Mouse (Mus musculus) MEL (cell line): Measurements from ENCODE around the gene Tmem253. TPM values are rescaled to one million over a fixed set of nuclear protein-coding genes. Genes with fewer than 3 reads are reported as not detected.

Experiments used
- DNase-seq: peaks from one replicate; pipeline ENCODE4 v3.0.0; 2011; ENCODE audit warnings: low read depth, low spot score
- H3K27ac ChIP-seq: 2 replicates; pipeline ENCODE4 v1.5.1; 2012; ENCODE audit warnings: low read depth, mild to moderate bottlenecking, control low read depth, low read length, moderate library complexity; ENCODE audit not compliant: control insufficient read depth
- H3K27me3 ChIP-seq, 2 experiments: fragments of 150-350 bp in 1 of 2; sonication (generic) in 1 of 2; 2 replicates each; pipeline ENCODE4 v1.6.1; 2012; ENCODE audit warnings: low read length in 2 of 2, mild to moderate bottlenecking in 2 of 2, improper control_type of control experiment in 1 of 2, moderate library complexity in 1 of 2; ENCODE audit not compliant: insufficient read depth in 2 of 2, control insufficient read depth in 1 of 2
- H3K36me3 ChIP-seq, 2 experiments: 2 replicates each; pipeline ENCODE4 v1.6.1; 2012 to 2014; ENCODE audit warnings: low read length in 2 of 2, improper control_type of control experiment in 1 of 2, inconsistent platforms in 1 of 2, mild to moderate bottlenecking in 1 of 2; ENCODE audit not compliant: insufficient read depth in 2 of 2, control insufficient read depth in 1 of 2
- H3K4me1 ChIP-seq, 2 experiments: fragments of 150-350 bp in 1 of 2; sonication (generic) in 1 of 2; 2 replicates each; pipeline ENCODE4 v1.6.1; 2012; ENCODE audit warnings: low read length in 2 of 2, improper control_type of control experiment in 1 of 2, mild to moderate bottlenecking in 1 of 2; ENCODE audit not compliant: insufficient read depth in 2 of 2, control insufficient read depth in 1 of 2
- H3K4me3 ChIP-seq, 2 experiments: fragments of 150-350 bp in 1 of 2; sonication (generic) in 1 of 2; 2 replicates each; pipeline ENCODE4 v1.5.1; 2012; ENCODE audit warnings: low read depth in 2 of 2, low read length in 2 of 2, mild to moderate bottlenecking in 2 of 2, moderate library complexity in 2 of 2, control low read depth in 1 of 2, improper control_type of control experiment in 1 of 2; ENCODE audit not compliant: control insufficient read depth in 1 of 2, insufficient read depth in 1 of 2
- H3K79me2 ChIP-seq: 2 replicates; pipeline ENCODE4 v1.6.1; 2012; ENCODE audit warnings: mild to moderate bottlenecking, low read length, moderate library complexity; ENCODE audit not compliant: control insufficient read depth, poor library complexity, insufficient read depth
- H3K9ac ChIP-seq: 2 replicates; pipeline ENCODE4 v1.6.1; 2012; ENCODE audit warnings: low read depth, mild to moderate bottlenecking, control low read depth, low read length, moderate library complexity; ENCODE audit not compliant: control insufficient read depth, poor library complexity, severe bottlenecking
- H3K9me3 ChIP-seq: fragments of 150-350 bp; sonication (generic); replicated peaks from 2 replicates; pipeline ENCODE4 v1.6.1; 2012; ENCODE audit warnings: mild to moderate bottlenecking, low read length, improper control_type of control experiment, moderate library complexity; ENCODE audit not compliant: insufficient read depth
- BHLHE40 ChIP-seq: IDR thresholded peaks from 2 replicates; pipeline ENCODE4 v1.6.1; 2012; ENCODE audit warnings: low read depth, mild to moderate bottlenecking, inconsistent platforms, low read length, improper control_type of control experiment, borderline replicate concordance
- CHD1 ChIP-seq: IDR thresholded peaks from 2 replicates; pipeline ENCODE4 v1.6.1; 2012; ENCODE audit warnings: low read depth, mild to moderate bottlenecking, inconsistent platforms, low read length, improper control_type of control experiment
- CHD2 ChIP-seq: IDR thresholded peaks from 2 replicates; pipeline ENCODE4 v1.6.1; 2011; ENCODE audit warnings: low read length, improper control_type of control experiment
- CTCF ChIP-seq, 3 experiments: IDR thresholded peaks in 2 of 3; conservative IDR thresholded peaks in 1 of 3; 2 replicates each; pipeline ENCODE4 v1.5.1; 2011 to 2012; ENCODE audit warnings: low read length in 3 of 3, low read depth in 2 of 3, mild to moderate bottlenecking in 2 of 3, improper control_type of control experiment in 1 of 3, inconsistent platforms in 1 of 3, mixed read lengths in 1 of 3, moderate library complexity in 1 of 3; ENCODE audit not compliant: control insufficient read depth in 1 of 3, insufficient read depth in 1 of 3, poor library complexity in 1 of 3, severe bottlenecking in 1 of 3
- ELF1 ChIP-seq: IDR thresholded peaks from 2 replicates; pipeline ENCODE4 v1.6.1; 2014; ENCODE audit warnings: low read depth, mild to moderate bottlenecking, inconsistent platforms, low read length, improper control_type of control experiment, moderate library complexity
- EP300 ChIP-seq, 2 experiments: IDR thresholded peaks; 2 replicates each; pipeline ENCODE4 v1.6.1; 2011; ENCODE audit warnings: improper control_type of control experiment in 2 of 2, low read length in 2 of 2, low read depth in 1 of 2, mild to moderate bottlenecking in 1 of 2
- ETS1 ChIP-seq: IDR thresholded peaks from 2 replicates; pipeline ENCODE4 v1.6.1; 2012; ENCODE audit warnings: low read depth, mild to moderate bottlenecking, inconsistent platforms, low read length, improper control_type of control experiment, moderate library complexity
- GABPA ChIP-seq: IDR thresholded peaks from 2 replicates; pipeline ENCODE4 v1.6.1; 2012; ENCODE audit warnings: low read depth, mild to moderate bottlenecking, inconsistent platforms, low read length, improper control_type of control experiment, moderate library complexity
- GATA1 ChIP-seq: IDR thresholded peaks from 2 replicates; pipeline ENCODE4 v1.6.1; 2011; ENCODE audit warnings: low read depth, low read length, improper control_type of control experiment
- HCFC1 ChIP-seq: IDR thresholded peaks from 2 replicates; pipeline ENCODE4 v1.6.1; 2012; ENCODE audit warnings: low read depth, mild to moderate bottlenecking, inconsistent platforms, low read length, improper control_type of control experiment, moderate library complexity
- JUND ChIP-seq: IDR thresholded peaks from 2 replicates; pipeline ENCODE4 v1.6.1; 2011; ENCODE audit warnings: low read depth, mild to moderate bottlenecking, improper control_type of control experiment, low read length
- KAT2A ChIP-seq: conservative IDR thresholded peaks from 2 replicates; pipeline ENCODE4 v1.6.1; 2012; ENCODE audit warnings: low read depth, low read length, improper control_type of control experiment, inconsistent platforms
- MAFK ChIP-seq: IDR thresholded peaks from 2 replicates; pipeline ENCODE4 v1.6.1; 2011; ENCODE audit warnings: low read depth, mild to moderate bottlenecking, low read length, improper control_type of control experiment, borderline replicate concordance
- MAX ChIP-seq: IDR thresholded peaks from 2 replicates; pipeline ENCODE4 v1.6.1; 2011; ENCODE audit warnings: low read length, improper control_type of control experiment
- MAZ ChIP-seq: IDR thresholded peaks from 2 replicates; pipeline ENCODE4 v1.6.1; 2012; ENCODE audit warnings: low read depth, mild to moderate bottlenecking, inconsistent platforms, low read length, improper control_type of control experiment
- MXI1 ChIP-seq: IDR thresholded peaks from 2 replicates; pipeline ENCODE4 v1.6.1; 2011; ENCODE audit warnings: mild to moderate bottlenecking, low read depth, low read length, improper control_type of control experiment
- MYB ChIP-seq: IDR thresholded peaks from 2 replicates; pipeline ENCODE4 v1.6.1; 2011; ENCODE audit warnings: mild to moderate bottlenecking, low read depth, low read length, improper control_type of control experiment
- MYC ChIP-seq: IDR thresholded peaks from 2 replicates; pipeline ENCODE4 v1.6.1; 2011; ENCODE audit warnings: low read depth, mild to moderate bottlenecking, low read length, improper control_type of control experiment, moderate library complexity
- NELFE ChIP-seq: IDR thresholded peaks from 2 replicates; pipeline ENCODE4 v1.6.1; 2011; ENCODE audit warnings: low read depth, low read length, improper control_type of control experiment
- NRF1 ChIP-seq: IDR thresholded peaks from 2 replicates; pipeline ENCODE4 v1.6.1; 2014; ENCODE audit warnings: low read depth, mild to moderate bottlenecking, inconsistent platforms, low read length, improper control_type of control experiment, moderate library complexity; ENCODE audit not compliant: poor library complexity, insufficient read depth, severe bottlenecking
- POLR2AphosphoS2 ChIP-seq: IDR thresholded peaks from 2 replicates; pipeline ENCODE4 v1.6.1; 2011; ENCODE audit warnings: low read length, improper control_type of control experiment
- POLR2AphosphoS5 ChIP-seq: IDR thresholded peaks from 2 replicates; pipeline ENCODE4 v1.6.1; 2012; ENCODE audit warnings: low read depth, borderline replicate concordance, mild to moderate bottlenecking, inconsistent platforms, low read length, moderate library complexity, mixed read lengths
- RCOR1 ChIP-seq: IDR thresholded peaks from 2 replicates; pipeline ENCODE4 v1.6.1; 2012; ENCODE audit warnings: low read depth, mild to moderate bottlenecking, inconsistent platforms, low read length, improper control_type of control experiment
- SIN3A ChIP-seq: IDR thresholded peaks from 2 replicates; pipeline ENCODE4 v1.6.1; 2012; ENCODE audit warnings: low read length, improper control_type of control experiment, inconsistent platforms
- SMC3 ChIP-seq: IDR thresholded peaks from 2 replicates; pipeline ENCODE4 v1.6.1; 2011; ENCODE audit warnings: low read depth, low read length, improper control_type of control experiment
- TAL1 ChIP-seq: IDR thresholded peaks from 2 replicates; pipeline ENCODE4 v1.6.1; 2012; ENCODE audit warnings: mild to moderate bottlenecking, inconsistent platforms, low read length, moderate library complexity, mixed read lengths
- TBP ChIP-seq: IDR thresholded peaks from 2 replicates; pipeline ENCODE4 v1.8.0; 2011; ENCODE audit warnings: low read depth, low read length, improper control_type of control experiment
- TCF12 ChIP-seq: IDR thresholded peaks from 2 replicates; pipeline ENCODE4 v1.6.1; 2014; ENCODE audit warnings: low read depth, mild to moderate bottlenecking, inconsistent platforms, low read length, improper control_type of control experiment, moderate library complexity
- USF2 ChIP-seq, 2 experiments: IDR thresholded peaks; 2 replicates each; pipeline ENCODE4 v1.6.1; 2011 to 2012; ENCODE audit warnings: improper control_type of control experiment in 2 of 2, low read length in 2 of 2, borderline replicate concordance in 1 of 2, inconsistent platforms in 1 of 2, low read depth in 1 of 2, mild to moderate bottlenecking in 1 of 2; ENCODE audit not compliant: insufficient read depth in 1 of 2
- ZKSCAN1 ChIP-seq: IDR thresholded peaks from 2 replicates; pipeline ENCODE4 v1.6.1; 2012; ENCODE audit warnings: low read depth, mild to moderate bottlenecking, inconsistent platforms, low read length, improper control_type of control experiment, moderate library complexity
- ZMIZ1 ChIP-seq: IDR thresholded peaks from 2 replicates; pipeline ENCODE4 v1.6.1; 2012; ENCODE audit warnings: low read depth, mild to moderate bottlenecking, inconsistent platforms, low read length, improper control_type of control experiment, moderate library complexity
- polyA plus RNA-seq, 2 experiments: library from polyadenylated mRNA; stranded (reverse) in 1 of 2; unstranded in 1 of 2; fragments of >175 nt in 1 of 2; fragments of >200 nt in 1 of 2; gene quantifications; 2 replicates each; pipeline versions ENCODE4 v1.2.1 to v1.2.4; 2012; ENCODE audit warnings: low replicate concordance in 2 of 2, low read depth in 1 of 2; ENCODE audit not compliant: insufficient read length in 2 of 2, insufficient read depth in 1 of 2, missing spikeins in 1 of 2
- total RNA-seq: library from RNA; depleted of rRNA; stranded (reverse); fragments of 300-350 nt; gene quantifications from 2 replicates; pipeline ENCODE4 v1.2.3, GENCODE M21; 2012

The Tmem253 gene
- total and polyA plus RNA-seq, 3 experiments, result 0.46 to 3.6 TPM; not detected in 1

GRCm38 (mm10) chr14:52020486-52021137 is 5.2 kb downstream of the Tmem253 start, which contains the start of gene Zfp219 (continued):
- TF ChIP-seq MAZ, result no peak
- TF ChIP-seq SMC3, result peak; percentile 34; the same call in 1 of the 2 replicates
- no peak for TF ChIP-seq KAT2A
- 0 out of 2 replicates have a peak, but pooled peaks have one; percentile 45 for TF ChIP-seq HCFC1
- no peak for TF ChIP-seq USF2 (IDR thresholded peaks at IDR 0.05; ENCODE audit: borderline replicate concordance in 1 of 2, insufficient read depth in 1 of 2, low read depth in 1 of 2, low read length in 2 of 2)
- TF ChIP-seq MXI1, result peak; percentile 34; the same call in 1 of the 2 replicates
- peak; percentile 56 for TF ChIP-seq TCF12
- TF ChIP-seq ELF1, result no peak
- no peak for TF ChIP-seq GABPA
- 0 out of 2 replicates have a peak, but pooled peaks have one; percentile 51 for TF ChIP-seq ZMIZ1

- peak; percentile 71 for DNase-seq
- Histone ChIP-seq H3K79me2 (peaks cover 14% of the 10 kb centered on the region), H3K36me3 (peaks cover 0 to 30% of the 10 kb centered on the region in 2 experiments; a peak in 2 of 4 replicates), H3K27me3 (no peaks in the 10 kb centered on the region), H3K9ac (peak overlapping the region; percentile 88), H3K4me1 (peaks cover 9 to 37% of the 10 kb centered on the region in 2 experiments), H3K4me3 (peak overlapping the region; percentile 6 to 32), H3K27ac (peak overlapping the region; percentile 94), H3K9me3 (no peaks in the 10 kb centered on the region)
- no peak for TF ChIP-seq TAL1
- 0 out of 2 replicates have a peak, but pooled peaks have one; percentile 17 for TF ChIP-seq ZMIZ1
- no peak for TF ChIP-seq POLR2AphosphoS2
- TF ChIP-seq SIN3A, result no peak
- TF ChIP-seq MAX, result peak; percentile 50; the same call in 1 of the 2 replicates
- no peak for TF ChIP-seq MAZ
- TF ChIP-seq TCF12, result 0 out of 2 replicates have a peak, but pooled peaks have one; percentile 7
- TF ChIP-seq TBP, result no peak
- TF ChIP-seq CTCF (IDR thresholded peaks at IDR 0.05 in 2 of 3, conservative IDR thresholded peaks at IDR 0.05 in 1 of 3; ENCODE audit: control insufficient read depth in 1 of 3, insufficient read depth in 1 of 3, low read depth in 2 of 3, low read length in 3 of 3, poor library complexity in 1 of 3, severe bottlenecking in 1 of 3), result no peak
- peak; percentile 75 for TF ChIP-seq MYC
- 0 out of 2 replicates have a peak, but pooled peaks have one; percentile 12 for TF ChIP-seq ETS1
- no peak for TF ChIP-seq GABPA
- no peak for TF ChIP-seq NRF1
- TF ChIP-seq NELFE, result no peak
- 0 out of 2 replicates have a peak, but pooled peaks have one; percentile 13 for TF ChIP-seq CHD1
- TF ChIP-seq GATA1, result no peak
- TF ChIP-seq MAFK, result no peak
- no peak for TF ChIP-seq HCFC1
- TF ChIP-seq MXI1, result no peak; the same call in 1 of the 2 replicates
- no peak for TF ChIP-seq POLR2AphosphoS5
- TF ChIP-seq MYB, result no peak
- no peak for TF ChIP-seq SMC3
- TF ChIP-seq ZKSCAN1, result no peak
- TF ChIP-seq CHD2, result no peak
- TF ChIP-seq JUND, result no peak
- no peak for TF ChIP-seq EP300 (IDR thresholded peaks at IDR 0.05; ENCODE audit: low read depth in 1 of 2, low read length in 2 of 2)
- peak; percentile 87 for TF ChIP-seq BHLHE40
- TF ChIP-seq RCOR1, result no peak
Measured at GRCm38 (mm10) chr14:52021138-52021529, 5.7 kb downstream of the Tmem253 start.
